Mouse (Mus musculus) kidney, adult 2 months (tissue): ENCODE results near the gene Nfkb2. TPM values are rescaled to one million over a fixed set of nuclear protein-coding genes. Genes with fewer than 3 reads are reported as not detected.
A peak's percentile ranks its signal among the peaks of the same experiment; 100 is the strongest.

Experiments used
- DNase-seq: peaks from one replicate; pipeline ENCODE4 v3.0.0; 2021
- H3K27ac ChIP-seq: fragments of 200-500 bp; 2 replicates; pipeline ENCODE4 v1.5.1; 2012; ENCODE audit warnings: low read depth, low read length, control low read depth, inconsistent platforms; ENCODE audit not compliant: insufficient read depth
- H3K27me3 ChIP-seq: fragments of 200-500 bp; replicated peaks from 2 replicates; pipeline ENCODE4 v1.6.1; 2012; ENCODE audit warnings: mild to moderate bottlenecking, moderate library complexity, low read length, inconsistent platforms; ENCODE audit not compliant: control insufficient read depth, insufficient read depth
- H3K36me3 ChIP-seq: fragments of 200-500 bp; 2 replicates; pipeline ENCODE4 v1.6.1; 2012; ENCODE audit warnings: mild to moderate bottlenecking, moderate library complexity, low read length, inconsistent platforms; ENCODE audit not compliant: control insufficient read depth, insufficient read depth
- H3K4me1 ChIP-seq: fragments of 200-500 bp; 2 replicates; pipeline ENCODE4 v1.6.1; 2011; ENCODE audit warnings: low read length; ENCODE audit not compliant: control insufficient read depth, insufficient read depth
- H3K4me3 ChIP-seq: fragments of 200-500 bp; 2 replicates; pipeline ENCODE4 v1.5.1; 2011; ENCODE audit warnings: mild to moderate bottlenecking, low read depth, low read length, control low read depth; ENCODE audit not compliant: insufficient read depth
- CTCF ChIP-seq: fragments of 200-500 bp; conservative IDR thresholded peaks from 2 replicates; pipeline ENCODE4 v1.5.1; 2011; ENCODE audit warnings: low read depth, mild to moderate bottlenecking, control low read depth, low read length, moderate library complexity, mixed read lengths; ENCODE audit not compliant: insufficient read depth, insufficient read length
- POLR2A ChIP-seq: fragments of 200-500 bp; IDR thresholded peaks from one replicate; pipeline ENCODE4 v1.6.1; 2011; ENCODE audit warnings: low read depth, low read length, control low read depth
- WGBS: fragments of 180-500 bp; shearing (Covaris S2); methylation state at CpG from one replicate; pipeline ENCODE4 v1.1.7; 2018; 5-methylcytosine and 5-hydroxymethylcytosine counted together
- polyA plus RNA-seq: library from polyadenylated mRNA; depleted of rRNA; stranded (reverse); fragments of >200 nt; gene quantifications from 2 replicates; pipeline ENCODE4 v1.2.3, GENCODE M21; 2012; rRNA removed

Nfkb2 gene
- 21.6 and 25.4 TPM in 2 replicates for polyA plus RNA-seq

DNA sequence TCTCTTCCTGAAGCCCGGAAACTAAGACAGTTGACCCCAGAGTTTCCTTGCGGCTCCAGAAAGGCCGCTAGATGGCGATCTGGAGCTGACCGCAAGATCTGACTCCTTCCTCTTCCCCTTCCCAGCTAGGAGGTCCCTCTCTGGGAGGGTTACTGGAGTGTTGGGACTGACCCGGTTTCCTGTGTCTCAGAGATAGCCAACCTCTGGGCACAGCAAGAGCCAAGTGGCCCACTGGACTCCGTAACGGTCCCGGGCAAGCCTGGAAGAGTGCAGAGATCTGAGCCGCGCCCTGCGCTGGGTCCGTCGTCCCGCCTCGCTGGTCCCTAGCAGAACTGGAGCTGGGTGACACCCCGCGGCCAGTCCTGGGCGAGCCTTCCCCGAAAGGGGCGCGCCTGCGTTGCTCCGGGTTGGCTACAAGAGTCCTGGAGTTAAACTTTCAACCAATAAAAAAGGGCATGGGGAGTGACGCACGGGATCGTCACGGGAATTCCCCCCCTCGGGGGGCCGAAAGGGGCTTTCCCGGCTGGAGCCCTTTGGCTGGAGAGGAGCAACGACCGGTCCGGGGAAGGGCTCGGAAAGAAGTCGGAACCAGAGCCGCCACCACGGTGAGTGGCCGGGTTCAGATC lies at the start of gene Nfkb2:
Gene Nfkb2 (plus strand): TSS at position 105 of the 626 bp plus-strand sequence.
- peak; percentile 98 for DNase-seq
- peaks cover 5% of the 10 kb centered on the region for H3K4me1 ChIP-seq
- peak within 1 kb of the TSS; percentile 73 for H3K4me3 ChIP-seq
- WGBS = under 1% methylated on average over 39 of the region's 39 CpGs
- no peaks in the 10 kb centered on the region for H3K27me3 ChIP-seq
- no peaks in the 10 kb centered on the region for H3K36me3 ChIP-seq
- peak within 1 kb of the TSS; percentile 93 for H3K27ac ChIP-seq
- TF ChIP-seq POLR2A = peak; percentile 72
- peak; percentile 82 for TF ChIP-seq CTCF

DNA sequence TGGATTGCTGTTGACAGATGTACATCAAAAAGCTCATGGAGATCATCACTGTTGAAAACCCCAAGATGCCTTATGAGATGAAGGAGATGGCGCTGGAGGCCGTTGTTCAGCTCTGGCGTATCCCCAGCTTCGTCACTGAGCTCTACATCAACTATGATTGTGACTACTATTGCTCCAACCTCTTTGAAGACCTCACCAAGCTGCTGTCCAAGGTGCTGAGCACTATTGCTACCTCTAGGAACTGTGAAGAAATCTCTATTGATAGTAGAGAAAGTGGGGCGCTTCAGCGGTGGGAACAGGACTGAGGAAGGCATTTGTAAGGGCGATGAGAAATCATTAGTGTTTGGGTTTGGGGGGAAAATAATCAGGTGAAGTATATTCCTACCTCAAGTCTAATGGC lies 39.4 kb upstream of the Nfkb2 start:
- peaks cover 25% of the 10 kb centered on the region for H3K36me3 ChIP-seq
- no peaks in the 10 kb centered on the region for H3K4me1 ChIP-seq
- H3K4me3 ChIP-seq = no peak overlapping the region
- no peak overlapping the region for H3K27ac ChIP-seq
- DNase-seq = no peak
- TF ChIP-seq CTCF = no peak
- TF ChIP-seq POLR2A = no peak
- H3K27me3 ChIP-seq = no peaks in the 10 kb centered on the region
- WGBS = 95% methylated on average over 7 of the region's 7 CpGs

DNA sequence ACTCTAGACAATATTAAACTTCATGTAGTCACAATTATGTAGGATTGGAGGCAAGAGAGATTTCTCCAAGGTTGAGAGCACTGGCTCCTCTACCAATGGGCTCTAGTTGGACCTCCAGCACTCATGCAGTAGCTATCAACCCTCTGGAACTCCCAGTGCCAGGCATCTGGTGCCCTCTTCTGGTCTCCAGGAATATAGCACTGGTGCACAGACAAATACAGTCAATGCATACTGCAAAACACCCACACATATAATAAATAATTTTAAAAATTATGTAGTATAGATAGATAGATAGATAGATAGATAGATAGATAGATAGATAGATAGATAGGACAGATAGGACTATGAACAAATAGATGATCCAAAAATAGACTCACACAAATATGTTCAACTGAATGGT lies 28.8 kb upstream of the Nfkb2 start:
- no peaks in the 10 kb centered on the region for H3K27me3 ChIP-seq
- H3K36me3 ChIP-seq = peaks cover 6% of the 10 kb centered on the region
- DNase-seq = peak; percentile 24
- H3K4me3 ChIP-seq = no peak overlapping the region
- no peak overlapping the region for H3K27ac ChIP-seq
- H3K4me1 ChIP-seq = no peaks in the 10 kb centered on the region
- TF ChIP-seq CTCF (peak; percentile 53), POLR2A (no peak)

DNA sequence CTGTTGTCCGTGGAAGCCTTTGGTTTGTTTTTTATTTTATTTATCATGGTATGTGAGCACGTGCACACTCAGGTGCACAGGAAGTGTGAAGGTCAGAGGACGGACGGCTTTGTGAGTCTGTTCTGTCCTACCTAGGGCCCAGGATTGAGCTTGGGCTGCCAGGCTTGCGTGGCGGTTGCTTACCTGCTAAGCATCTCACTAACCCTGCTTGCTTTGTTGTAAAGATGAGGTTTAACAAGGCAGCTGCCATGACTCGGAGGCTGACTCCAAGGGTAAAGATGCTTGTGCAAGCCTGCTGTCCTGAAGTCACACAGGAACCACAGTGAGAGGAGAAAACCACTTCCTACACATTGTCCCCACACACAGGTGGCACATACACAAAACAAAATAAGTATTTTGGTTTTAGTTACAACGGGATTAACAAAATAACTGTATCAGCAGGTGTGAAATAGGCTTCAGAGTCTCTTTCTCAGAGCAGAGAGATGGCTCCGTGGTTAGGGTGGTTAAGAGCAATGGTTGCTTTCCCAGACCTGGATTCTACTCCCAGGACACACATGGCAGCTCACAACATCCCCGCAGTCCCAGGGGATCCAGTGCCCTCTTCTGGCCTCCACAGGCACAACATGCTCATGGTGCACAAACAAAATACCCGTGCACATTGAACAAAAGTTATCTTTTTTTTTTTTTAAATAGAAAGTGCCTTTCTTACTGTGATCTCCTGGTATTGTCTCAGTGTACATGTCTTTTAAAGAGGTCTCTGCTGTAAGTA lies 21.9 kb upstream of the Nfkb2 start:
- 92% methylated on average over 11 of the region's 11 CpGs for WGBS
- H3K4me1 ChIP-seq = no peaks in the 10 kb centered on the region
- DNase-seq = no peak
- no peaks in the 10 kb centered on the region for H3K27me3 ChIP-seq
- H3K4me3 ChIP-seq = no peak overlapping the region
- H3K36me3 ChIP-seq = peaks cover 2% of the 10 kb centered on the region
- H3K27ac ChIP-seq = no peak overlapping the region
- peak; percentile 21; the same call in 1 of the 2 replicates for TF ChIP-seq CTCF
- TF ChIP-seq POLR2A = no peak

DNA sequence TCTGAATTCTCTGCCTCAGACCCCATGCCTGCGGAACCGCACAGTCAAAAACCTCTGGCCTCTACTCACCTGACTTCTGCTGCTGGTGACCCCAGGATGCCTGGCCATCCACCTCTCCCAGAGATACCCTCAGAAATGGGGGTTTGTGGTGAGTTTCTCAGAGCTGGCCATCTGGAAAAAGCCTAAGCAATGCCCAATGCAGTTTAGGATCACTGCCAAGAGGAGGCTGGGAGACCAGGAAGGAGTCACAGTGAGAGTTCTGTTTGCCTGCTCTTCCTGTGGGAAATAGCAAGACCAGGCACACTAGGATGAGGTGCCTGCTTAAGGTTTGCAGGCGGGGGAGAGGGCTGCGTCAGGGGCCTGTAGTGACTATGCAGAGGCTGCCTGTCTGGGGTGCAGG lies 19.4 kb upstream of the Nfkb2 start:
- Histone ChIP-seq H3K4me3 (no peak overlapping the region), H3K27ac (no peak overlapping the region), H3K4me1 (no peaks in the 10 kb centered on the region), H3K36me3 (peaks cover 2% of the 10 kb centered on the region), H3K27me3 (no peaks in the 10 kb centered on the region)
- DNase-seq = no peak
- TF ChIP-seq POLR2A (no peak), CTCF (no peak)
- 95% methylated on average over 4 of the region's 4 CpGs for WGBS

DNA sequence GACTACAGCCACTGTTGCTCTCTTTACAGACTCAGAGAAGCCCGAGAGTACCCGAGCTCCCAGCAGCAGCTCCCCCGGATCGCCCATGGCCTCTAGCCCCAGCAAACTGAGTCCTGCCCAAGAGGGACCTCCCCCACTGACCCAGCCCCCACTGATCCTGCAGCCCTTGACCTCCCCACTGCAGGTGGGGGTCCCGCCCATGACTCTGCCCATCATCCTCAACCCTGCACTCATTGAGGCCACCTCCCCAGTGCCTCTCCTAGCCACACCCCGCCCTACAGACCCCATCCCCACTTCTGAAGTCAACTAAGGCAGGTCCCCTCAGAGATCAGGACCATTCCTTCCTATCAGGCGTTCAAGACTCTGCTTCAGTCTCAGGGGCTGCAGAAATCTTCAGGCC lies 18.5 kb upstream of the Nfkb2 start:
- no peak for DNase-seq
- Histone ChIP-seq H3K4me3 (no peak overlapping the region), H3K4me1 (no peaks in the 10 kb centered on the region), H3K27me3 (no peaks in the 10 kb centered on the region), H3K27ac (no peak overlapping the region), H3K36me3 (peaks cover 2% of the 10 kb centered on the region)
- 86% methylated on average over 7 of the region's 7 CpGs for WGBS
- TF ChIP-seq CTCF (no peak), POLR2A (no peak)

DNA sequence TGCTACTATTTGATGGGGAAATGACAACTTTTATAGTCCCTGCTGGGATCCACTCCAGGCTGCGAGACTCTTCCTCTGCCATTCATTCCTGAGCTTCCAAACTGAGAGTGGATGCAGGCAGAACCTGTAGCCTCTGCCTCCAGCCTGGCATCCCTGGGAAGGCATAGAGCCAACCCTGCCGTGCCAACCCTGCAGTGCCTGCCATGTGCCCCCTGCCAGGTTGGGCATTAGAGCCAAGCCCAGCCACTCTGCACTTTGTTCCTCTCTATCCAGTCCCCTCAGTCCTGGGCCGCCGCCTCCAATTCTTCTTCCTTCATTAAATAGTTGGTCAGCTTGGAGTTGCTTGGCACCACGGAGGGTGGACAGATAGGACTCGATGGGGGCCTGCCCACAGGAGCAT lies 18.1 kb upstream of the Nfkb2 start:
- Histone ChIP-seq H3K36me3 (peaks cover 2% of the 10 kb centered on the region), H3K27ac (no peak overlapping the region), H3K27me3 (no peaks in the 10 kb centered on the region), H3K4me1 (no peaks in the 10 kb centered on the region), H3K4me3 (no peak overlapping the region)
- no peak for TF ChIP-seq CTCF
- TF ChIP-seq POLR2A = no peak
- peak; percentile 67 for DNase-seq
- WGBS = 78% methylated on average over 6 of the region's 6 CpGs
